Mouse (Mus musculus) embryo, embryonic 11.5 days (tissue): ENCODE data around the gene Fgfr2.

Experiments used
- DNase-seq: peaks from one replicate; pipeline ENCODE4 v3.0.0-alpha.2; 2012; ENCODE audit warnings: low read depth, low spot score

The Fgfr2 gene

GRCm38 (mm10) chr7:132272984-132273383 is 850.2 kb downstream of the Fgfr2 start:
- DNase-seq = no peak

DNA sequence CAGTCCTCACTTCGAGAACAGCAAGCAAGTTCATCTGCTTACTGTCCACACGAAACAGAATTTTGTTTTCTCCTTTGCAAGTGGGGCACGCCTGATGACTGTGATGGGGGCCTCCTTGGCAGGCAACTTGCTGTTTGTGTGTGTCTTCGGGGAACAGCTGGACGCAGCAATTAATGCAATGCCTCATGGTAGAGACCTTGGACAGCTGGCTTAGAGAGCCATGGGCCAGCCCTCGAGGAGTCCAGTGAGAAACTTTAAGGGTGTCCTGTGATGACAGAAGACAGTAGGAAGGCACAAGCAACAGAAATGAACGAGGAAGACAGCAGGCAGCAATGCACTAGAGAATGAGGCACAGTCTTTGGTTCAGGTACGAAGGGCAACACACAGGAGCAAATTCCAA is 852.8 kb downstream of the Fgfr2 start:
- no peak for DNase-seq

DNA sequence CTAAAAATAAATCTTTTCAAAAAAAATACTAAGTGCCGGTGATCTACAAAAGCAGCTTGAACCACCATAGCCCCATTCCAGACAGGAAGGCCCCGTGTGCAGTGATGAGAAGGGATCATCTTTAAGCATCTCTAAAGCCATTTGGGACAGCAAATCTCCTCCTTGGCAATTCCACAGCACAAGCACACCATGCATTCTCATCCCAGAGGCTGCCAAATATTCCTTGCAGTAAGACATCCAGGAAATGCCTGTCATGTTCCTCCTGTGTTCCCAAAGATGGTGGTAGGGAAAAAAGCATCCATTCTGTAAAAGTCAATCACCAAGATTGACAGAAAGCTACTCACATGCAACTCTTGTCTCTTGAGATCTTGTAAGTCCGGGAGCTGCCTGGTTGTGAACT is 853.5 kb downstream of the Fgfr2 start:
- no peak for DNase-seq

DNA sequence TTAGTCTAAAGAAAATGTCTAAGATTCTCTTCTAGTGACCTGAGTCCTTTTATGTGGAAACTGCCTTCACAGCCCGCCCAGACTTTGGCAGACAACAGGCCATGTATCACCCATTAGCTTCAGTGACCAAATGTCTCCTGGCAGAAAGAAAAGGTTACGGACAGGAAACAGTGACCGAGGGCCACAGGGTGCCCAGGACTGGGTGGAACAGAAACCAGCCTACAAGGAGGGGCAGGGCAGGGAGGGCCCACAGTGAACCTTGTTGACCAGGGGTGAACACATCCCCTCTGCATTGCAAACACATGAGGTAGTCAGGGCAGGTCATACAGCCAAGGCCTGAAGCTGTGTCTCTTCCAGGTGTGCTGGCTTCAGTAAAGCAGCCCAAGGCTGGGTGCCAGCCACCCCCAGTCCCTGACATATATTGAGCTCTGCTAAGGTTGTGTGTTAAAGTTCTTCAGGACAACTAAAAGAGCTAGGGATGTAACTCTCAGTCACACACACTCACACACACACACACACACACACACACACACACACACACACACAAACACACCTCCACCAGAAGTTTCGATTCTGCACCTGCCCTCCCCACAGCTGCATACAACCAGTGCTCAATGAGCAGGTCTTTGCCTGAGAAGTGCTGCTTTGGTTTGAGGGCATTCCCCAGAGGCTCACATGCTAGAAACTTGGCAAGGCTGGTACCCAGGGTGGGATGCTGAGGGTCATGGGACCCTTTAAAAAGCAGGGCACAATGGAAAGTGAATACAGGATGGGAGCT is 855.2 kb downstream of the Fgfr2 start:
- no peak for DNase-seq

GRCm38 (mm10) chr7:132264763-132265162 is 858.4 kb downstream of the Fgfr2 start:
- no peak for DNase-seq

GRCm38 (mm10) chr7:132263186-132263585 is 860.0 kb downstream of the Fgfr2 start:
- no peak for DNase-seq

- no peak for DNase-seq
Measured at GRCm38 (mm10) chr7:132262696-132263095, 860.5 kb downstream of the Fgfr2 start.

DNA sequence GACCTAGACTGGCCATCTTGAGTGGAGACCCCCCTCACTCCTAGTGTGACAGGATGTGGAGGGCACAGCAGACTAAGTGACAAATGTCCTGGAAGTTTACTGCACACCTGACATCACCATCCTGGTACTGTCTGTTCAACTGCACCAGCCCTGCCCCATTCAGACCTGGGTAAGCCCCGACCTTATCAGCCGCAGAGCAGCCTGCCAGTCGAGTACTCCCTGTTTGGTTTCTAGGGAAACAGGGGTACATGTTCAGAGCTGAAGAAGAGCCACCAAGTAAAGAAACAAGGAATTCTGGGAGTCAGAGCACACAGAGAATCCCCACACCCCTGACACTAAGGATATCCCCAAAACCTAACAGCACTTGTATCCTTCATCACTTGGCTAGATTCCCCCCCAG is 861.3 kb downstream of the Fgfr2 start:
- no peak for DNase-seq

GRCm38 (mm10) chr7:132260632-132261031 is 862.5 kb downstream of the Fgfr2 start:
- no peak for DNase-seq

DNA sequence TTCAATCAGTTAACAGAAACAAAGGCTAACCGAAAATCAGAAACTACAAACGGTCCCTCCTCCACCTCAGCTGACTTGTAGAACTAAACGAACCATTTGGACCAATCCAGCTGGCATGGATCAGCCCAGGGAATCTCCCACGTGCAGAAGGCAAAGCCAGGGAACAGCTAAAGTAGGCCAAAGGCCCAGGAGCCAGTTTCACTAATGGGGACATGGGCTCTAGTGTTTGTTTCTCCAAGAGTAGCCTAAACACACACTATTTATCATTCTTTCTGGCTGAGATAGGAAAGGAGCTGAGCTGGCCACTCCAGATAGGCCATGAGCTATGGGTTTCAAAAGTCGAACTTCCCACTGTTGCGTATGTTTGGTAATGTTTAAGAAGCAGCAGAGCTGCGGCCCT is 864.3 kb downstream of the Fgfr2 start:
- no peak for DNase-seq

- no peak for DNase-seq
Measured at GRCm38 (mm10) chr7:132258216-132258615, 864.9 kb downstream of the Fgfr2 start.

DNA sequence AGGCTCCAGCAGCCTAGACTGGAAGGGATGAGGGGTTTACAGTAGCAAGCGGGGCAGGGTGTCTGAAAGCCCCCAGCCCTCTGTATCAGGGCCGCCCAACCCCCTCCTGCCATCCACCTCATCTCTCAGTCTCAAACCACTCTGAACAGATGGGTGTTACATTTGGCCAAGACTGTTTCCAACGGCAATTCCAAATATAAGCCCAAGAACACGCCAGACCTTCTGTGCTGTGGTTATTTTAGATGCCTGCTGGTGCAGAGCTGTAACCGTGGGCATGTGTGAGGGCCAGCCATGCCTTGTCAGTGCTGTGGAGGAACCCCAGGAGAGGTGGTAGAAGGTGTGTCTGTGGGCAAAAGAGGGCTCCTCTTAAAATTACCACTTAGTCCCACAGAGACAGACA is 869.6 kb downstream of the Fgfr2 start:
- no peak for DNase-seq

- no peak for DNase-seq
Measured at GRCm38 (mm10) chr7:132253078-132253477, 870.1 kb downstream of the Fgfr2 start.

- no peak for DNase-seq
Measured at GRCm38 (mm10) chr7:132249563-132250119, 873.5 kb downstream of the Fgfr2 start.

GRCm38 (mm10) chr7:132247567-132247966 is 875.6 kb downstream of the Fgfr2 start:
- peak; percentile 49 for DNase-seq

- DNase-seq = no peak
Measured at GRCm38 (mm10) chr7:132247091-132247490, 876.1 kb downstream of the Fgfr2 start.

DNA sequence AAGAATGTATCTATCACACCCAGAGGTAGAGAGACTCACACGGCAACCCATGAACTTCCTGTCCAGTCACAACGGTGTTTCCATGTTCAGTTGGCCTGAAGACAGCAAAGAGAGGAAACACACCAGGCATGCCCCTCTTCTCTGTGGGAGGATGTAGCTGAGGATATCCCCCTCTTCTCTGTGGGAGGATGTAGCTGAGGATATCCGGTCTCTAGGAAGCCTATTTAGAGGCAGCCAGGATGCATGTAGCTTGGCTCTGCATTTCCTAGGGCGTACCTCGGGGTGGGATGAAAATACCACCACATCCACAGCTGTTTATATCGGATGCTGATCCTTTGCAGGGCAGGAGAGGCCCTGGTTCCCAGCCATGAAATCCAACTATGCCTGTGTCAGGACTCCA is 877.4 kb downstream of the Fgfr2 start:
- no peak for DNase-seq

DNA sequence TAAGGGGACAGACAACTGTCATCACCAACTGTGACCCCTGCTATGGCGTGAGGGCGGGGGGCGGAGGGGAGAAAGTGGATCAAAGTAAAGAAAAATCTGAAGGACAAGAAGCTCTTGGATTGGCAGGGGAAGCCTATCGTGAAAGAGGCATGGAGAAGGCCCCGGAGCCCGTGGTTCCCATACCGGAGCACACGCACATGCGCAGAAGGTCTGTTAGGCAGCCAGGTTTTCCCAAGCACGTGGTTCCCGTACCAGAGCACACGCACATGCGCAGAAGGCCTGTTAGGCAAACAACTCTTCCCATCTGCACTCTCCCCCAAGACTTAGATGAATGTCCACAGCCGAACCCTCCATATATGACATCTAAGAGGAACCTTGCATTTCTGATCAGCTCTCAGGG is 878.5 kb downstream of the Fgfr2 start:
- DNase-seq = no peak

DNA sequence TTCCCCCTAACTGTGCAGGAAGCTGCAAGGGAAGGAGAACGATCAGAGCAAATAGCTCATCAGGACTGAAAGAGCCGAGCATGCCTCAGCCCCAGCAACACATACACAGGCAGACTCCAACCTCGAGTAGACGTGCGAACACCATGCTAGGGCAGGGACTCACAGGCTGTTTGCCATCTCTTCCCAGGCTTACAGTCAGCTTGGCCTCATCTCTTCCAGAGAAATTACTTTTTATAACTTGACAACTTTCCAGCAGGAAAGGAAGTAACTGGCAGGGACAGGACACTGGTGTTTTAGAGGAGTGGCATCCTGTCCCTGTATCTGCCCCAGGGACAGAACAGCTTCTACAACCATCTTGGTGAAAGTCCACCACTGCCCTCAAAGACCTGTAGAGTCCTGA is 879.9 kb downstream of the Fgfr2 start:
- DNase-seq = no peak

DNA sequence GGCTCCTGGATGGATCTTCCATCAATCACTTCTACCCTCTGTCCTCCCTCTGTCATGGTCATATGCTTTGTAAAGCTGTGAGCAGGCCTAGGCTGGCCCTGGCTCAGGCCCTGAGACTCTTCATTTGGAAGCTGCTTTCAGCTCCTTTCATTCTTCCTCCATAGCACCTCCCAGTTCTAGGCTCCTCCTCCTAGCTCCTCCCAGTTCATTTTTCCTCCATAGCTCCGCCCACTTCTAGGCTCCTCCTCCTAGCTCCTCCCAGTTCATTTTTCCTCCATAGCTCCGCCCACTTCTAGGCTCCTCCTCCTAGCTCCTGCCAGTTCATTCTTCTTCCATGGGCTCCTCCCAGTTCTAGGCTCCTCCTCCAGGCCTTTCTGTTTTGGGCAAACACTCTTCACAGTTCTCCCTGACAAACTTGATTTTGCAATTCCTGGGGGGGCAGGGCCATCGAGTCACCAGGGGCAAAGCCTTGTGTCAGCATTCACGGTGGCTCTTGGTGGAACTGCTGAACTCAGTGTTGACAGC is 880.5 kb downstream of the Fgfr2 start:
- no peak for DNase-seq

GRCm38 (mm10) chr7:132238921-132239320 is 884.2 kb downstream of the Fgfr2 start:
- DNase-seq = no peak

GRCm38 (mm10) chr7:132237191-132237590 is 886.0 kb downstream of the Fgfr2 start:
- no peak for DNase-seq

- no peak for DNase-seq
Measured at GRCm38 (mm10) chr7:132236789-132237188, 886.4 kb downstream of the Fgfr2 start.
